Comparison of ENCODE assay signal across 31 mouse cellular contexts in genomic region chr4:155315031-155315430, GRCm38 (mm10). TPM values are rescaled to one million over a fixed set of nuclear protein-coding genes. Genes with fewer than 3 reads are reported as not detected.
"Had no signal": no experiment of that assay in that cellular context is flagged by ENCODE, and none has a peak within 500 bp of the region (broad histone marks: within the 10 kb centered on the region; RNA-seq: fewer than 3 reads in every experiment).

No protein-coding gene starts in this region.

- H3K4me1 ChIP-seq: limb, embryonic 12.5 days; limb, embryonic 13.5 days; limb, embryonic 15.5 days; liver, embryonic 13.5 days; lung, embryonic 15.5 days; midbrain, embryonic 12.5 days; midbrain, embryonic 13.5 days; neural tube, embryonic 12.5 days had no signal

- H3K4me2 ChIP-seq: limb, embryonic 12.5 days; limb, embryonic 13.5 days; limb, embryonic 15.5 days; liver, embryonic 12.5 days; liver, embryonic 13.5 days; liver, embryonic 15.5 days; lung, embryonic 14.5 days; lung, embryonic 15.5 days; midbrain, embryonic 11.5 days; midbrain, embryonic 12.5 days; midbrain, embryonic 13.5 days; midbrain, embryonic 15.5 days; neural tube, embryonic 12.5 days had no signal

- H3K36me3 ChIP-seq: limb, embryonic 10.5 days; limb, embryonic 12.5 days; limb, embryonic 13.5 days; limb, embryonic 15.5 days; liver, embryonic 12.5 days; liver, embryonic 13.5 days; liver, embryonic 15.5 days; lung, embryonic 15.5 days; midbrain, embryonic 10.5 days; midbrain, embryonic 12.5 days; midbrain, embryonic 13.5 days; midbrain, embryonic 15.5 days; neural tube, embryonic 12.5 days had no signal

- H3K27me3 ChIP-seq: limb, embryonic 12.5 days; limb, embryonic 13.5 days; limb, embryonic 15.5 days; liver, embryonic 13.5 days; lung, embryonic 15.5 days; midbrain, embryonic 12.5 days; midbrain, embryonic 13.5 days; midbrain, embryonic 15.5 days; neural tube, embryonic 12.5 days had no signal

- H3K27ac ChIP-seq: limb, embryonic 10.5 days; limb, embryonic 12.5 days; limb, embryonic 13.5 days; limb, embryonic 15.5 days; liver, embryonic 12.5 days; liver, embryonic 13.5 days; liver, embryonic 14.5 days; liver, embryonic 15.5 days; lung, embryonic 15.5 days; macrophage; midbrain, embryonic 10.5 days; midbrain, embryonic 12.5 days; midbrain, embryonic 13.5 days; midbrain, embryonic 15.5 days; neural tube, embryonic 12.5 days had no signal

- H3K4me3 ChIP-seq: limb, embryonic 10.5 days; limb, embryonic 12.5 days; limb, embryonic 13.5 days; limb, embryonic 15.5 days; liver, embryonic 12.5 days; liver, embryonic 13.5 days; liver, embryonic 15.5 days; lung, embryonic 15.5 days; megakaryocyte, embryonic 14.5 days; midbrain, embryonic 10.5 days; midbrain, embryonic 12.5 days; midbrain, embryonic 13.5 days; midbrain, embryonic 15.5 days; myocyte; neural tube, embryonic 12.5 days had no signal

- H3K9me3 ChIP-seq: limb, embryonic 10.5 days; limb, embryonic 12.5 days; limb, embryonic 13.5 days; limb, embryonic 15.5 days; liver, embryonic 12.5 days; liver, embryonic 13.5 days; liver, embryonic 15.5 days; lung, embryonic 15.5 days; midbrain, embryonic 10.5 days; midbrain, embryonic 12.5 days; midbrain, embryonic 13.5 days; midbrain, embryonic 15.5 days; neural tube, embryonic 12.5 days had no signal

- H3K9ac ChIP-seq: limb, embryonic 12.5 days; limb, embryonic 13.5 days; limb, embryonic 15.5 days; liver, embryonic 12.5 days; liver, embryonic 13.5 days; liver, embryonic 14.5 days; liver, embryonic 15.5 days; liver, postnatal 0 days; lung, embryonic 14.5 days; lung, embryonic 15.5 days; midbrain, embryonic 12.5 days; midbrain, embryonic 13.5 days; midbrain, embryonic 15.5 days; neural tube, embryonic 12.5 days had no signal

- DNase-seq: left cerebral cortex, postnatal 4 days; liver; liver, embryonic 13.5 days; liver, postnatal 0 days; lung, adult 18-20 months; lung, adult 2 months; lung, embryonic 14.5 days; lung, postnatal 10 days; lung, postnatal 14 days; lung, postnatal 36 days; lung, postnatal 4 days; midbrain, embryonic 14.5 days had no signal

- ATAC-seq: liver, embryonic 12.5 days; liver, postnatal 0 days; lung, postnatal 0 days; midbrain, embryonic 13.5 days; midbrain, embryonic 15.5 days; midbrain, embryonic 16.5 days had no signal

RNA-seq across cellular contexts. Expression of gene Prkcz, which starts 46.1 kb away (rescaled TPM):
- polyA plus RNA-seq: macrophage had no signal
